Mouse (Mus musculus) cerebellum, adult 11 months (tissue): ENCODE results near the gene Slc35f3.

Source experiments
- DNase-seq: peaks from one replicate; pipeline ENCODE4 v3.0.0; 2022

Slc35f3 gene

GRCm38 (mm10) chr8:126298296-126299093 lies at the start of gene Slc35f3:
Gene Slc35f3, plus strand, starts transcription at chr8:126298558.
- peak; percentile 73 for DNase-seq

GRCm38 (mm10) chr8:126250486-126250885 lies 47.9 kb upstream of the Slc35f3 start:
- peak; percentile 54 for DNase-seq

DNA sequence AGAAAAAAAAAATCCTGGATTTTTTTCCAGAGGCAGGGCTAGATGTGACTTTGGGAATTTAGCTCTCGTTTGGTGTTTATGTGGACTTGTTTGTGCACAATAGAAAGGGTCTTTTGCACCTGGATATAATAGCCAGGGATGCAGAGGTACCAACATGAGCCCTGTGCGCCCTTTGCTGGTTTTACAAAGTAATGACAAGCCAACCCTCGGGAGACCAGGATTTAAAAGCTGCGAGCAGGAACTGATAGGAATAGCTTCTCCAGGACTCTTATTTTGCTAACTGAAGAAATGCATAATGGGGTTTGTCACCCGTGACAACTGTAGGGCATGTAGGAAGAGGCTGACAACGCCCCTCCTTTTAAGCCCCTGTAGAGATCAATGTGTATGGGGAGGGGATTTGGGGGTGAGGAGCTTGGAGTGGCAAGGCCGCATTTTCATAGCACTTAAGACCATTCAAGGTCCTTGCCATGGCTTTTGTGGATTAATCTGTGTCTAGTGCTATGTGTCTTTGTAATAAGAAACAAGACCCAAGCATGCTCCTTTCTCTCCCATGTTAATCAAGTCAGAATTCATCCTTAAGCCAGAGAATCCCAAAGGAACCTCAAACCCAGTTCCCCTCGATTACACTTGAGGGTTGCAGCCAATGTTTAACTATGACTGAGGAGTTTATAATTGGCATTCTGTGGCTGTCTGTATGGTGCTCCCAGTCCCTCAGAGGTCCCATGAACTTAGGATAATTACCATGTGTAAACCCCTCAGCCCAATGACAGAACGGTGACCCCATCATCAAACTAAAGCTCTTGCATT lies 41.6 kb upstream of the Slc35f3 start:
- no peak for DNase-seq

- DNase-seq, result no peak
These were observed 41.0 kb upstream of the Slc35f3 start for GRCm38 (mm10) chr8:126257392-126257681.

- peak; percentile 68 for DNase-seq
These were observed 40.1 kb upstream of the Slc35f3 start for GRCm38 (mm10) chr8:126258175-126258781.

DNA sequence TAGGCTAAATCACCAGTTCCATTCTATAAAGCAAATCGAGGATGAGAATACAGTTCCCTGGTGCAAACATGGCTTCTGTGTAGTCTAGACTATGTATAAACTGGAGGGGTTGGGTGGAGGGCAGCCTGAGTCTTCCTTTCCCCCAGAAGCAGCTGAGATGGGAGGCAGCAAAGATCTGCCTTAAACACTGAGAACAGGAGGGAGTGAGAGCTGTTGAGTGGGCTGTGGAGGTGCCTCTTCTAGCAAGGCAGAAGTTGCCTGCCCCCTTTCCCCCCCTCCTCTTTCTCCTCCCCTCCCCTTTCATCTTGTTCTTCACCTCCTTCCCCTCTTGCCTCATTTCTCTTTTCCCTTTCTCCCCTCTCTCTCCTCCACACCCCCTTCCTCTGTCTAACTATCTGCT lies 33.2 kb upstream of the Slc35f3 start:
- DNase-seq, result no peak

DNA sequence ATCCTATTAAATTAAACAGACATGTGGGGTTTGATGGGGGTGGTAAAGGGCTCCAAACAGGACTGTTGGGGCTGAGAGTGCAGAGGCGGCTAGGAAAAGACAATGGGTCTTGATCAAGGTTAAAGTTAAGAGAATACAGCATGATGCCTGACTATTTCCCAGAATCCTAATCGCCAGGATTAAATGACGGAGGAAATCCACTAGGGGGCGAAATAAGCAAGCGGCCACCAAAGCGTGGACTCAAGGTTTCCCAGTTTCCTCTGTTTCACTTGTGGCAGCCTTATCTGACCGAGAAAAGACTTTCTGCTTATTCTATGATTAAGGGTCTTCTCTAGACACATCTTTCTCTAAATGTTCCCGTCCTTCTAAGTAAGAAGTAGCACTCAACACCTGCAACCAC lies 31.2 kb upstream of the Slc35f3 start:
- DNase-seq, result peak; percentile 28

- no peak for DNase-seq
These were observed 28.6 kb upstream of the Slc35f3 start for GRCm38 (mm10) chr8:126269733-126270132.

GRCm38 (mm10) chr8:126272445-126272844 lies 25.9 kb upstream of the Slc35f3 start:
- DNase-seq, result no peak

- DNase-seq, result peak; percentile 42
These were observed 25.3 kb upstream of the Slc35f3 start for GRCm38 (mm10) chr8:126273066-126273465.

GRCm38 (mm10) chr8:126274866-126275360 lies 23.4 kb upstream of the Slc35f3 start:
- DNase-seq, result no peak

DNA sequence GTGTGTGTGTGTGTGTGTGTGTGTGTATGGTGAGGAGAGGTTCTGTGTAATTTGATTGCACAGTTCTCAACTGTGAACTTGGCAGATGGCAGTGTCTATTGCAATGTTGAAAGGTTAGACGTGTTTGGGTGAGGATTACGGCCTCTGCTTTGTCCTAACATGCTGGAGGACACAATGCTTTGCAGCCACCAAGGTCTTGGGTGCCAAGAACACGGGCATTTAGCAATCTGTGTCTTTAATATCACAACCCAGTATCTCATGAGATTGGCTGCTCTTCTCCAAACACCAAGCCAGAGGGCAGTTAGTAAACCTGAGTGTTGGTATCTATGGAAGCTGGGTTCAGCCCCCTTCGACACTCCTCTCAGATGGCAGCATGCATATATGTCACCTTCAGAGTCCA lies 22.5 kb upstream of the Slc35f3 start:
- DNase-seq, result no peak

- DNase-seq, result no peak
These were observed 6.4 kb upstream of the Slc35f3 start for GRCm38 (mm10) chr8:126291951-126292350.

DNA sequence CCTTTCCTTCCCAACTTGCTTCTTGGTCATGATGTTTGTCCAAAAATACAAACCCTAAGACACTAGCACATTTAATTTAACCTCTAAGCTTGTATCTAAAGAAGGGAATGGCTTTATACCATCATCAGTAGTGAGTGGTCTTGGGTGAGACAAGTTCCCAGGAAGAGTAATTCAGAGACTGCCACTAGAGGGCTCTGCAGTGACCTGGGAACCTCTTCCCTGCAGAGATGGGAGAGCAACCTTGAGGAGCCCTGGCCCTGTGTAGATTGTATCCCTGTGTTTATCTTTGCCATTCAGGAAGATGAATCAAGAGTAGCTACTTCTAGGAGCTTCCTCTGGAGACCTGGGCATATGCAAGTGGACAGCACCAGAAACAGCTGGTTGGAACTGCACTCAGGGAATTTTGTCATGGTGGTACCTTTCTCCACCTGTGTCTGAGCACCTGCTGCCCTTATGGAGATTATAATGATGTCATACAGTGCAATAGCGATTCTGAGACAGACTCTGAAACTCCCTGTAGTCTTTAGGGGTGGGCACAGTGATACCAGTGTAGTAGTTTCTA lies 993 bp upstream of the Slc35f3 start:
- DNase-seq, result peak; percentile 63

GRCm38 (mm10) chr8:126299333-126299732 lies 975 bp downstream of the Slc35f3 start:
- DNase-seq, result no peak

DNA sequence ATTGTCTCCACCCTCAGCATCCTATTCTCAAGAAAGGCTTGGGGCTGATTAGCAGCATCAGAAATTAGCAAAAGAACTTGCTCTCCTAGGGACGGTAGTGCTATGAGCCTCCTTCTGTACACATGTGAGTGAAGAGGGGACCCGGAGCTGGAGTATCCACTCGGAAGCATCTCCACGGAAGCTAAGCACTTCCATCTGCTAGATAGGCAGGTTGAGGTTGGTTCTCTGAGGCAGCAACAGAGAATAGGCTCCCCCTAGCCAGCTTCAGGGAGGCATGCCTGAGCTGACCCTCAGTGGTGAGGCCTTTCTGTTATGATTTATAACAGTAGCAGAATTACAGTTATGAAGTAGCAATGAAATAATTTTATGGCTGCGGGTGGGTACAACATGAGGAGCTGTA lies 2.0 kb downstream of the Slc35f3 start:
- no peak for DNase-seq

DNA sequence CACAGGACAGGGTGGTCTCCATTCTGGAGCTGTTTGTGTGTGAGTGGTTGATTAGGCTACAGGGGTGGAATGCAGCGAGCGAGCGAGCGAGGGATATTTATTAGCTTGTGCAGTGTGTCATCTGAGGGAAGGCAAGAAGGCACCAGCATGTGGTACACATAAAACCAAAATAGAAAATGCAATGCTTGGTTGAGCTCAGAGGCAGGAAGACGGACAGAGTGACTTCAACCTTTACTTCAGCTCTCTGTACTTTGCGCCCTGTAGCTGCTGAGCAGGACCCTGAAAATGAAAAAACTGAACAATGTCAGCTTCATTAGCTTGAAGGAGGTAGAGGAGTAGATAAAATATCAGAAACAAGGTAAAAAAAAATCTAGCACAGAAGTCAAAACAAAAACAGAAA lies 3.2 kb downstream of the Slc35f3 start:
- DNase-seq, result no peak

DNA sequence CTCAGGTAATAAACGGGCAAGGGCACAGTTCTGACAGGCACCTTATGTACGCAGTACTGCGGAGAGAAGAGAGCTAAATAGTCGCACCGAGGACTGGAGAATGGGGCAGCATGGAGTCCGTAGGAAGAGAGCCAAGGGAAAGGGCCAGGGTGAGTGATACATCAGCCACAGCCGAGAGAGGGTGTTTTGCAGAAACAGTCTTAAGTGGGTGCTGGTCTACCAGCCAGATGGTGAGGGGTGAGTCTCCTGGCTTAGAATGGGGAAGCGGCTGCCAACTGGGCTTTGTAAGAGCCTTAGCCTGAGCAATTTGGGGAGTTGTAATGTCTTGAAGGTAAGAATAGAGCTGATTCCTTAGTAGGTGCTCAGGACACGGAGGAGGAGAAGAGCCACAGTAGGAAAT lies 8.8 kb downstream of the Slc35f3 start:
- DNase-seq, result no peak

DNA sequence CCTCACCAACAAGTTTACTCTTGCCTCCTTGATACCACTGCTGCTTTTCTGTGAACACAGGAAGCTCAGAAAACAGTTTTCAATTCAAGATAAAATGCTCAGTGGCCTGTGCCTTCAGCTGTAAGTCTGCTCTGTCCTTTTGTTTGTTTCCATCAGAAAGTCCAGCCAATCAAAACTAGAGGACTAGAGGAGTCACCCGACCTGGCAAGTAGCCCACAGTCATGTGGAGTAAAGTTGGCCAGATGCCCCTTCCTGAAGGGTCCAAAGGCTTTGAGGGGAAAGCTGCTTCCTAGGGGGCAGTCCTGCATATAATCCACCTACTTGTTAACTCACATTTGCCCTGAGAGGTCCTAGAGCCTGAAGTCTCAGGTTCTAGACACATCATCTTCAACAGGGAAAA lies 10.7 kb downstream of the Slc35f3 start:
- DNase-seq, result no peak

DNA sequence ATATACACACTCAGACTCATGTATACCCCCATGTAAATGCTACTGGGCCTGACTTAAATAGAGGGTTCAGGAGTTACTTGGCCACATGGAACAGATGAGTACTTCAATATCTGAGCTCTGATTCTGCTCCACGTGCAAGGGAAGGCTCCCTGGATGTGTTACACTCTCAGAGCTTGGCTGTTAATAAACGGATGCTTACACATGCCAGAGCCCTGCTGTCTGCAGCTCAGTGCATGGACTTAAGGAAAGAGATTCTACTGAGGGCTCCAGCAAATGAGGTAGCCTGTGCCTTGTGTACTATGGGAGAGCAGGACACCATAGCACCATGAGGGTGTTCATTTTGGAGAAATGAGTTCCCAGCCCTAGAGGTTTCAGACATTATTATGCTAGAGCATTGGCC lies 26.6 kb downstream of the Slc35f3 start:
- no peak for DNase-seq

- peak; percentile 65 for DNase-seq
These were observed 27.8 kb downstream of the Slc35f3 start for GRCm38 (mm10) chr8:126326136-126326535.

DNA sequence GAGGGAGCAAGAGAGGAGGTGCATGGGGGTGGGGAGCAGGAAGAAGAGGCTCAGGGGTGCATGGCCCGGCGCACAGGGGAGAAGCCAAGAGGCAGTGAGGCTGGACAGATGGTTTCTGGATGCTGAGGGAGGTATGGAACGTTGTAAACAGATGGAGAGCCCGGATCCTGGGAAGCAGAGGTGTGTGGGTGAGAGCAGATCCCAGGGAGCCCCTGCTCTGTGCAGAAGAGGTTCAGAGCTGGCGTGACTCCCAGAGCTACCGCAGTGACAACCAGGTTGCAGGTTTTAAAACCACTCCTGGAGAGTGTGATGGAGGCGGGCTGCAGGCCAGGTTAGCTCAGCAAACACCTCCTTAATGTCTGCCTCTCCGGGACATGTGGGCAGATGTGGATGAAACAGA lies 28.4 kb downstream of the Slc35f3 start:
- peak; percentile 80 for DNase-seq

DNA sequence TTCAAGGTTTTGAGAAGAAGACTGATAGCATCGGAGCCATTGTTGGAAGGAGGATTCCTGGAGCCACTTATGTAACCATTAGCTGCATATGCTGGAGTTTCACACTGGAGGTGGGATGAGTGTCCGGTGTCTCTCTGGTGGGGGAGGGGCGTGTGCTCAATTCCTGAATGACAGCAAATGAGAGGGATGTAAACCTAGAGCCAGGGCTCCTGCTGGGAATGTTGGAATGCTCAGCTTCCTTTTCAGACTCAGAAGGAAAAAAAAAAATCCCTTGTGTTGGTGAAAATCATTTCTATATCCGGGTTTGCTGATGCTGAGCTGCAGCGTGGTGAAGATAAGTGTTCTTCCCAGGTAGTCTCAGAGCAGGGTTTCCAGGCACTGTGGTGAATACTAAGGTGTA lies 29.4 kb downstream of the Slc35f3 start:
- no peak for DNase-seq
